Mouse (Mus musculus) heart, postnatal 14 days (tissue): ENCODE data around the gene Tenm4. TPM values are rescaled to one million over a fixed set of nuclear protein-coding genes. Genes with fewer than 3 reads are reported as not detected.

Experiments
- DNase-seq, 2 experiments: peaks; one replicate each; pipeline ENCODE4 v3.0.0; 2021 to 2022
- intact Hi-C: fragments of 180-260 bp; cut with DNase I; formaldehyde crosslinking; loops from one replicate; pipeline ENCODE4 v1.15.1; 2025
- total RNA-seq, 2 experiments: library from RNA; stranded (reverse); gene quantifications; 2 replicates each; pipeline ENCODE4 v1.2.3; 2021

The Tenm4 gene
- total RNA-seq, 2 experiments from 2014 or later, result 2.1 to 2.3 TPM

DNA sequence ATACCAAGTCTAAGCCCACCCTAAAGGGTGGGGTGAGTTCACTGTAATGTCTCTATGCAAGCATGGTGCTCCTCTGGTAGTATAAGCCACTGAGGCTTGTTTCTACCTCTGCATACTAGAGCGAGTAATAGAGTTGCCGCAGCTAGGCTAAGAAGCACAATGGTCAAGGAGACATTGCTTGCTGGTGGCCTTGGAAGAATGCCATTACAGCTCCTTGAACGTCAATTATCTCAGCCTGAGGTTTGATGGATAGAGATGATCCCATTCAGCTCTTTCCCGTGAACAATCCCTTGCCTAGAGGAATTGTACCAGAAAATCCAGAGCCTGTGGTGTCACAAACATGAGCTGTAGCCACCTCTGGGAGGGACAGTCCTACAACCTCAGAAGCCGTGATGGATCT lies 537.5 kb downstream of the Tenm4 start:
- DNase-seq, result no peak
- intact Hi-C loops, result no loop called here

DNA sequence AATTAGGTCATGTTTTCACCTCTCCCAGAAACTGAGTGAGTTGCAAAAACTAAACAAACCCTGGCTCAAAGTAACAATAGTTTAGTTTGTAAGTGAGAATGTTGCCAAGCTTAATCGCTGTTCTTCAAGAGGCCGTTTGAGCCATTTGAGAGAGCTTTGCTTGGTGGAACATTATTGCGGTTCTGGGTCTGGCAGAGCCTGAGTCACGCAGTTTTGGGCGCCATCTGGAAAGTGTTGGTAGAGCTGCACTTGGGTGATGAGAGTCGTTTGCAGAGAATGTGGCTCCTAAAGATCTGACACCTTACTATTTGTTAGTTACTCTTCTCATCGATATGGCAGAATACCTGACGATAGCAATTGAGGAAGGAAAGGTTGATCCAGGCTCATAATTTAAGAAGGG lies 537.9 kb downstream of the Tenm4 start:
- intact Hi-C loops, result no loop called here
- DNase-seq, result no peak

DNA sequence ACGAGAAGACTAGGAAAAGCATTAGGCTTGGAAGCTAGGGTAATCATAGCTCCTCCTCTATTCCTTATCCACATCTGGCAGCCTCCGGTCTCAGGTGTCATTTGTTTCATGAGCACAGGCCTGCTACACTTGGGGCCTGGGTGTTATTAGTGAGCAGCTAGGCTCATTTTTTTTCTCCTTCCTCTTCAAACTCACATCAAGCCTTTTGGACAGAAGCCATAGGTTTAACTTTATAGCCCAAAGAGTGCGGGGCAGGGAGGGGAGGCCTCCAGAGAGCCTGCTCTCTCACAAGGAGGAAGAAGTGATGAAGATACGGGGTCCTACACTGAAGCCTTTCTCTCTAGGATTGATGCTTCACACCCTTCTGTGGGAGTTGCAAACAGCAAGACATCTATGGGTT lies 538.8 kb downstream of the Tenm4 start:
- intact Hi-C loops, result no loop called here
- DNase-seq, result no peak

DNA sequence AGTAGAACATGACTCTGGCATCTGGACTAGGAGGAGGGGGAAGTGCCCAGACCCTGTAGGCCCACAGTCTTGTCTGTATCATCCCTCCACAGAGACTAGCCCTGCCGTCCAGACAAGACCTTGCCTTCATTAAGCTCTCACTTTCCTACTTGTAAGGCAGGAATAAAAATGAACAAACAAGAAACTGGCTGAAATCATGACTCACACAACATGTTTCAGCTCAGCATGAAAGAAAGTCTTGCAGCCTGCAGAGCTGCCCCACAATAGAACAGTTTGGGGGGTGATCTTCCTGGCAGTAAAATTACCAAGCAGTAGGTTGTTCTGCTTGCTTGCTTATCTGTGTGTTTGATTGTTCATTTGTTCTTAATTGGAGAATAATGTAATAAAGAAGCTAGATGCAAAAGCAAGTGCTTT lies 539.6 kb downstream of the Tenm4 start:
- no peak for DNase-seq
- intact Hi-C loops, result no loop called here

DNA sequence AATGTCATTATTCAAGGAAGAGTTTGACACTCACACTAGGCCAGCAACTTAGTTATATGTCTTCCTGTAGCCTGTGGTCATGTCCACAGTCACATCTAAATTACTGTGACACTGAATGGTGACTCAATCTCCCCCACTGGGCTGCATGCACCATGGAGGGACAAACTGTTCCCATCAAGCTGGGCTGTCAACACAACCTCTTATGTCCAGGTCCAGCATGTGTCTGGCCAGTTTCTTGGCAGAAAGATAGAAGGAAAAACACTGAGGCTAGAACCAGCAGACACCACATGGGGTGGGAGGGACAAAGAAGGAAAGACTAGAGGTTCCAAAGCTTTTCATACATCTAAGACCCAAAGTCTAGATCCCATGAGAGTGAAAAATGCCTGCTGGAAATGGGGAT lies 541.8 kb downstream of the Tenm4 start:
- DNase-seq, result peak; percentile 59 to 64
- intact Hi-C loops, result no loop called here

DNA sequence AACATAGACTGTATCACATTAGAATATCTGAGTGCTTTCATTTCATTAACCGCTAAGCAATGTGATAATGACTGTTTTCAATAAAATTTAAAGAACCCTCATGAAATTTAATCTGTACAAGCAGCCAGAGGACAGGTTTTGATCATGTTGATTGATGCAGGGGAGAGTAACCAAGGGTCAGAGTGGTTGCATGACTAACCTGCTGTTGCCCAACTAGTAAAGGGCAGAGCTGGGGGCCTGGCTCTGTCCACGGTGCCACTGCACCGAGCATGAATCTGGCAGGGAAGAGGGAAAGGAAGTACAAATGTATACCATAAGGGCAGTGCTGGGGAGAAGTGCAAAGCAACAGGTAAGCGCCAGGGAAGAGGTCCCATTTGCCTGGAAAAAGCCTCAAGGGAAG lies 545.9 kb downstream of the Tenm4 start:
- intact Hi-C loops, result no loop called here
- no peak for DNase-seq

DNA sequence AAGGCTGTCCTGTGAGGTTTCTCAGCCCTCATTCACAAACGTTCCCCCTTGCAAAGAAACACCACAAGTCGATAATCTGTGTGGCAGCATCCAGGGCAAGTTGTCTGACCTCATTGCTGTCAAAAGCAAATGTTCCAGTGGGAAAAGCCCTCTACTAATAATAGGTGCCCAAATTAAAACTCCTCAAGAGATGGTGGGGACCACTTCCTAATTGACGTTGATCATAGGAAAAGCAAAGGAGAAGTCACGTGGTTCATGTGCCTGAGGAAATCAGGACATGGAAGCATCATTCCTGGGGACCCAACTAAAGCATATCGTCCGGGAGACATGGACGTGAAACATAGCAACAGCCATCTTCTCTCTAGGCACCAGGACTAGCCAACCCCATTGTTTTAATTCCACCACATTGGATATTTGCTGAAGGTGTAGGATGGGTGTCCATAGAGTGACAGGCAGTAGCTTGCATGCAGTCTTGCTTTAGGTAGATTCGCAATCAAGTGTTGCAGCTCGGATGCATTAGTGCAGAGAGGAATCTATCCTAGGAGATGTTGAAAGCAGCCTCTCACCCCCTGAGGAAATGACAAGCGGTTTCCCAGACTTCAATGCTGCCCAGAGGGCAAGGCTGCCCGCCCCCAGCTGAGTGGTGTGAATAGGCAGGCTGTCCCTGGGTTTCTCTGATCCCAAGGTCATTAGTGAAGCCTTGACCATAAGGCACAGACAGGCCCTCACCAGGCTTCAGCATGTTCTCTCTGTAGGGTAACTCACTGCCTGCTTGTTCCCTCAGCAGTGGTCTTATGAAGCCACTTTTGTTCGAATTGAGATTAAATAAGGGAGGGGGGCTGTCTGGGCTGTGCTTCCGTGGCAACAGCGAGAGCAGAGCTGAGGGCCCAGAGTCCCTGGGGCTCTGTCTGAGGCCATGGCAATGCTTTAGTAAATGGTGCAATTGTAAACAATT lies 547.4 kb downstream of the Tenm4 start:
- intact Hi-C loops, result no loop called here

DNA sequence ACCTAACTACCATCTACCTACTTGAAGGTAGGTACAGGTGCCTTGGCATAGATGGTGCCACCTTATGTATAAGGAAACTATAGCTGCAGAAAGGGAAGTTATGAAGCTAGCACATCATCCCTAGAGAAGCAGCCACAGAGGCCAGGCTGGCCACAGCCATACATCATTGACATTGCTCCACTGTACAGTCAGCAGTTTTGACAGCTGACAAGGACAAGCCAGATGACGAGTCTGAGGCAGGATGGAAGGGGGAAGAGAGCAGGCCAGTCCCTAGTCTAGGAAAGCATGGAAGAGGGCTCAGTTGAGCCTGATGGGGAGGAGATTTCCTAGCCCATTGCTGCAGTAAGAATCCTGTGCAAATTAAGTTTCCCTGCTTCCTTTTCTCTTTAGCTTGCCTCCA lies 548.9 kb downstream of the Tenm4 start:
- no peak for DNase-seq
- intact Hi-C loops, result no loop called here

More for the DNA sequence above, 547.4 kb downstream of the Tenm4 start:
- no peak for DNase-seq

DNA sequence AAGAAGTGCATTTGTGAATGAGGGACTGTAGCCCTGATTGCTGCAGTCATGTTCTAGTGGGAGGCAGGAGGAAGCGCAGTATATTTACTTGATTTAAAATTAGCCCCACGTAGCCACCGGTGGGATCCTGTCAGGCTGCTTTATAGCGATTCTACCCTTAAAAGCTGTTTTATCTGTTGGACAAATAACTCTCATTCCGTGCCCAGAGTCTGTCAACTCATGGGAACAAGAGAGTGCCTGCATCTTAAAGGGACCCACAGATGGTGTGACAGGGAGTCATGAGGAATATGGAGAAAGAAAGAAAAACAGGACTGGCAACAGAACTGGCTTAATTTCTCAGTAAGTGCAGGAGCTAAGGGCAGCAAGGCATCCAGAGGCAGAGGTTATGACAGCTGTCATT lies 549.4 kb downstream of the Tenm4 start:
- DNase-seq, result no peak
- intact Hi-C loops, result no loop called here

DNA sequence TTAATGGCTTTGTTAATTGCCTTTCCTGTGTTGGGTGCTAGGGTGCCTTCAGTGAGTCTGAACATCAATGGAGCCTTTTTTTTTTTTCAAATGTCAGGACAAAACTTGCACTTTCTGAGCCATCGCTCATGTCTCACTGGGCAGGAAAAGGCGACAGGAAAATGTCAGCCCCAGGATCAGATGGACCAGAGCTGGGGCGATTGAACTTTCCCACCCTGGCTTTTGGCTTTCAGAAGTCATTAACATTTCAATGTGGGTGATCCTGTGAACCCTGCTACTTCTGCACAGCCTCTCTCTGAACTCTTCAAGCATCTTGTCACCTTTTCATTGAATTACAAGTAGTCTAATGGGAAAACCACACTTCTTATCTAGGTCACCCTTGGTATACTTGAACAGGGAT lies 551.8 kb downstream of the Tenm4 start:
- intact Hi-C loops, result no loop called here

DNA sequence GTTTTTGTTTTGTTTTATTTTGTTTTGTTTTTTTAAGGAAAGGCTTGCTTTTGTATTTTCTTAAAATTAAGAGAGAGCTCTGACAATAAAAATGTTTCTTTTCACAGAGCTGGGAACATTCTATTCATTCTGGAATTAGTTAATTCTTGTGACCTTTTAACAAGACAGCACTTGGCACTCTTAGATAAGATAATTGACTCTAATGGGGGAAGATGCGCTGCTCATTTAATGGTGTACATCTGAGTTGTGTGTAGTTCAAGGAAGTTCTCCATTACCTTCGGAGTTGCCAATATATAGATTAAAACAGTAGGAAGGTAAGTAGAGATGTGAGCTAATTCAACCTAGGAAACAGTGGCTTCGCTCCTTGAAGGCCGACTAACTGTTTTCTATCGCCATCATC lies 554.6 kb downstream of the Tenm4 start:
- intact Hi-C loops, result no loop called here
- no peak for DNase-seq

More for the DNA sequence above, 551.8 kb downstream of the Tenm4 start:
- no peak for DNase-seq

DNA sequence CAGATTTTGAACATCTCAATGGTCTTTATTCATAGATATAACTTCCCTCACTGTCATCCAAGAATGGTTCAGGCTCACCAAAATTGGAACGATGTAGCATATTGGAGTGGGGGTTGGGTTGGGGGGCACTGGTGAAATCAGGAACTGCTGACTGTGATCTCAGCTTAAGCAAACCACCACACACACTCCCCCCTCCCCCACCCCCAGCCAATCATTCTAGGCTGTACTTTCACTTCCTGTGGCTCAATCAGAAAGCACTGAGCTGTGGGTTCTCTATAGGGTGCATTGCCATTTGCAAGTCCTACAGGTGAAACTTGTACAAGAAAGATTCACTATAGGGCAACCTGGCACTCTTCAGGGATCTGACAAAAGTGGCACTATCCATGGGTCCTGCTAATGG lies 559.3 kb downstream of the Tenm4 start:
- DNase-seq, result no peak

DNA sequence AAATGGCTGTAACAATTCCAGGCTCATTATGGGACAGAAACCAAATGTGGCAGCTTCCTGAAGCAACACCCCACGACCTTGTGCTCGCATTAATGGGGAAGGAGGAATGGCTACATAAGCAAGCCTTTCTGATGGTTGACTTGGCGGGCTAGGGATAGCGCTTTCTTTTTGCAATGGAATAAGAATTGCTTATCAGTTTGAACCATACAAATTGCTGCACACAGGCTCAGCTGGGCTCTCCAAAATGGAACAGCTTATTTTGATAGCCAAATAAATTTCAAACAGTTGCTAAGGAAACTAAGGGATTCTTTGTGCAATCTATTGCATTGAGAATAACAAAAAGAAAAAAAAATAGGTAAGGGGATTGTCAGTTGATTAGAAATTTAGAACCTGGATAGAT lies 560.9 kb downstream of the Tenm4 start:
- intact Hi-C loops, result no loop called here
- DNase-seq, result no peak

More for the DNA sequence above, 559.3 kb downstream of the Tenm4 start:
- intact Hi-C loops, result no loop called here

DNA sequence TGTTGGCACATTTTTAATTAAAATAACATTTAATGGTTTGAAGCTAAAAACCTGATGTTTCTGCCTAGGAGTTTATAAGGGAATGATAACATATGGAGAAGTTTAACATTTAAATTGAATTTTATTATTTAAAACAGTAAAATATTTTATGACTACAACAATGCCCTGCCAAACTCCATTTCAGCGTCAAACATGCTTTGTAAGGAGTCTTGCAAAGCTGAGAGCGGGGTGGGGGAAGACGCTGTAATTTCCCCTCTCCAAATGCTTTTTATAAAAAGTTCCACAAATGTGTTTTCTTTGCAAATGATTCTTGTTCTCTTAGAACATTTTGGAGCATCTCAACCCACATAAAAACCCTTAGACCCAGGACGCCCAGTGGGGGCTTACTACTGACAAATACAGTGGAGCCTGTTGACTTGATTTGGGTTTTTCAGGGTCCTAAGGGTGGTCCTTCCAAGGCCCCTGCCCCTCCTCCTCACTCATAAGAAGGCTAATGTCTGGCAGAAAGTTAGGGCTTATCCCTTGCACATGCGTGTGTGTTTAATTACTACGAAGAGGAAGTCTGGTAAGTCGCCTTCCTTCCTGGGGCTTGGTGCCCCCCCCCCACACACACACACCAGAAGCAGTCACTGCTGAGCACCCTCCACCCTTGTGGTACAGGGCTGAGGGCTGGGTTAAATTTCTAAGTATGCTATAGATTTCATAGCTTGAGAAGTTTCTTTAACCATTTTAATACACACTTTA lies 563.4 kb downstream of the Tenm4 start:
- intact Hi-C loops, result no loop called here
- no peak for DNase-seq

DNA sequence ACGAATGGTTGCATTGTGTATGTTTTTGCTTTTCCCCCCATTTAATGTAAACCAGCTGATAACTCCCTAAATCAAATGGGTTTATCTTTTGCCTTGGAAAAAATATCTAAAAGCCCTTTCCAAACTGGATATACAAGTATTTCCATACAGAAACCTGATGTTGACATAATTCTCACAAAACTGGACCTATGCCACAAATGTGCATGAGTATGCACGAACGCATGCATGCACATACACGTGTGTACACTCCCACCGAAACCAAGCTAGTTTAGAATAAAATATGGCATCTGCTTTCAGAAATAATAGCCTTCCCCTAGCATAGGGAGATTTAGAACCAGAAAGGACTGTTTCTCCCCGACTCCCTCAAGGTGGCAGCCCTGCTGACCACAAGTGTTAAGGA lies 569.6 kb downstream of the Tenm4 start:
- no peak for DNase-seq
- intact Hi-C loops, result no loop called here

DNA sequence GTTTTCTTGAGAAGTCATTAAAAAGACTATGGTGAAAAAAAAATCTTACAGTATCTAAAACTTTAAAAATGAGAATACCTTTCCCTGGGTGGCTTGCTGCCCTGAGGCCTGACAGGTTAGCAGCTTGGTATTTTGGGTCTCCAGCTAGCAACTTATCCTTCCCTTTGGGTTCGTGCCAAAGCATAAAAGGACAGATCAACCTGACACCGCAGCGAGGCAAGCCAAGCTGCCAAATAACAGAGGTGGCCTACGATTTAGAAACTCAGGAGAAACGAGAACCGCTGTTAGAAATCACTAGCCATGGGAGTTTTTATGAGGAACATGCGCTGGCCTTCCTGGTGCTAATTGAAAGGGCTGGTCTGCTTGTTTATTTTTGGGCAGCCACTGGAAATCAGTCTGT lies 571.2 kb downstream of the Tenm4 start:
- no peak for DNase-seq
- intact Hi-C loops, result no loop called here

DNA sequence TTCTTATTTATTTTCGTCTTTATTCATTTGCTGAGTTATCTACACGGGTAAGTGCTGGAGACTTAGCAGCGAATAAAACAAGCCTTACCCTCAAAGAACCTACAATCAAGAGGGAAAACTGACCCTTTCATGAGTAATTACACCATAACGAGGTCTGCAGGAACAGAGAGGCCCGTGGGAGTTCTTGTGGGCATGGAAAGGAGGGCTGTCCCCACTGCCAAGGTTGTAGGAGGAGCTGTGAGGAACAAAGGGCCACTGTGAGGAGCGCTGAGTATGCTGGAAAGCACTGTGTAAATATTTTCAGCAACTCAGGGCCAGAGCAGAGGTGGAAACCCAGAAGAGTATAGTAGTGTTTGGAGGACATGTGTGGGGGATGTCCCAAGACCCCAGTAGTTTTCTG lies 574.9 kb downstream of the Tenm4 start:
- intact Hi-C loops, result no loop called here

DNA sequence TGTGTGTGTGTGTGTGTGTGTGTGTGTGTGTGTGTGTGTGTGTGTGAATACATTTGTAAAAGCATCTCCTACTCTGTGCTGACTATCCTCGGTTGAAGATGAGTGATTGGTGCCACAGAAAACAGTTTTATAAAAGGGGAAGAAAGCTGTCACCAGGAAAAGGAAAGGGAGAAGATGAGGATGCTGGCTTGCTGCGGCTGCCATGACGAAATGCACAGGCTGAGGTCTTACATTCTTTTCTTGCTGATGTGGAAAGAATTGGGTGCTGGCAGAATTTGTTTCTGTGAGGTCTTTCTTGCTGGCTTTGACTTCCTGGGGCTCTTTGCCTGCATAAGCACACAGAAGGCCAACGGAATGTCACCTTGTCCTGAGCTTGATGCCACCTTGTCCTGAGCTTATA lies 575.7 kb downstream of the Tenm4 start:
- DNase-seq, result no peak
- intact Hi-C loops, result no loop called here

More for the DNA sequence above, 574.9 kb downstream of the Tenm4 start:
- no peak for DNase-seq

DNA sequence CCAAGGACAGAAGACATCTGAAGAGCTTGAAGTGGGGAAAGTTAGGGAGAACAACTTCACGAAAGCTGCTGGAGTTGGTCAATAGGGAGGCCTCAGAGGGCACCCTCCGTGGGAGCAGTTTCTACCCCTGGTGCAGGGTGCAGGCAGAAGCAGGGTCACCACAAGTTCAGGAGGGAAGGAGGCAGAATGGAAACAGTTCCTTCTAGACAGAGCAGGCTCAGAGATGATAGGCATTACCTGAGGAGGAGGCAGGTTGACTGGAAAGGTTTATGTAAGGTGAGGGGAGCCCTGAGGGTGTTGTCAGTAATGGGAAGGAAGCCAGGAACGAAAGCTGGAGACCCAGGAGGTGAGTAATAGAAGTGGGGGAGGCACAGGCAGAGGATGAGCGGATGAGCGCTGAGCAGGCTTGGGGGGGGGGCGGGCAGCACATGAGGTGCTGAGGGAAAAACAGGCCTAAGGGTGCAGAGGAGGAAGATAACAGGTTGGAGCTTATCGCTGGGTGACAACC lies 577.5 kb downstream of the Tenm4 start:
- DNase-seq, result no peak
- intact Hi-C loops, result no loop called here

DNA sequence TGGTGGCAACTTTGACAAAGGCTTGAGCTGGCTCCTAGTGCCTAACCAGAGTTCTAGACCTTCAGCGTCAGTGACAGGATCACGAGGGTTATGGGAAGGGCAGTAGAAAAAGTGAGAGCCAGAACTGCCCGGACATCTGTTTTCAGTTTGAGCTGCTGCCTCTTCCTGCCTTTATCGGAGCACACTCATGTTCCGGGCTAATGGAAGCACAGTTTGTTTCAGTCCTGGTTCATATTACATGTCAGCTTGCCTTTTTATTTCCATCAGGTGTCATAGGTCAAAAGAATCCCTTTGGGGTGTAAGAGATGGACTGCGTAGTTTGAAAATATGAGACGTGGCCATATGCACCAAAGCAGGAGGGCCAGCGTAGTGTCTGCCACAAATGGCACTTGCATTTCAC lies 578.7 kb downstream of the Tenm4 start:
- peak in 1 of 2 experiments; percentile 11 for DNase-seq
- intact Hi-C loops, result no loop called here

DNA sequence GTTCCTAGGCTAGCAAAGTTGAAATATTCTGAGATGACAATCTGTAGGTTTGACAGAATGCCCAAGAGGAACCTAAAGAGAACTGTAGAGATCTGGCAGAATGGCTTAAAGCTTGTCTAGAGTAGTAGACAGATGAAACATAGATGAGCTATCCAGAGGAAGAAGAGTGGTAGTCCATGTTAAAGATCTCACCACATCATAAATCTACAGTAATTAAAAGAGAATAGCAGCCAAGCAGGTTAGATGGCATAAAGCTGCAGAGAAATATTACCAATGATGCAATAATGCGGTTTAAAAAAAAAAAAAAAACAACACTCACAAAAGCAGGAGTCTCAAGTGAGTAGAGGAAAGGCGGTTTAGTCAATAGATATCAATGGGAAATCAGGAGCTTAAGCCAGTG lies 580.2 kb downstream of the Tenm4 start:
- intact Hi-C loops, result no loop called here
- no peak for DNase-seq

DNA sequence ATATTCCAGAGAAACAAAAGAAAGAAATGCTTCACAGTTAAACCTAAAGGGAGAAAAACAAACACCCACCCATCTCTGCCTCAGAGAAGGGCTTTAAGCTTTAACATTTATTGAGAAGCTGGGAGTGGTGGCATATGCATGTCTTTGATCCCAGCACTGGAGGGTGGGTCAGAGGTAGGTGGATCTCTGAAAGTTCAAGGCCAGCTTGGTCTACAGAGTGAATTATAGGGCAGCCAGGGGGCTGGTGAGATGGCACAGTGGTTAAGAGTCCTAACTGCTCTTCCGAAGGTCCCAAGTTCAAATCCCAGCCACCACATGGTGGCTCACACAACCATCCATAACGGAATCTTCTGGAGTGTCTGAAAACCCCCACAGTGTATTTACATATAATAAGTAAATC lies 581.7 kb downstream of the Tenm4 start:
- no peak for DNase-seq
- intact Hi-C loops, result no loop called here
